Mouse (Mus musculus): ENCODE data around the gene Shld1.

Shld1 gene

GRCm38 (mm10) chr2:132724561-132724960 lies 37.8 kb downstream of the Shld1 start:
- DNase-seq (ENCODE audit: low read depth, low spot score): no peak

GRCm38 (mm10) chr2:132725376-132725905 lies 38.7 kb downstream of the Shld1 start:
- no peak for DNase-seq (ENCODE audit: low read depth, low spot score)

- no peak for DNase-seq (ENCODE audit: low read depth, low spot score)
Observed at GRCm38 (mm10) chr2:132726156-132726555, 39.4 kb downstream of the Shld1 start.

- no peak for DNase-seq (ENCODE audit: low read depth, low spot score)
Observed at GRCm38 (mm10) chr2:132732940-132733339, 46.2 kb downstream of the Shld1 start.

GRCm38 (mm10) chr2:132733603-132734573 lies 47.2 kb downstream of the Shld1 start:
- peak; percentile 63 for DNase-seq (ENCODE audit: low read depth, low spot score)

GRCm38 (mm10) chr2:132738816-132739432 lies 52.2 kb downstream of the Shld1 start:
- DNase-seq (ENCODE audit: low read depth, low spot score): peak; percentile 94

GRCm38 (mm10) chr2:132741862-132742347 lies 55.2 kb downstream of the Shld1 start:
- peak; percentile 93 for DNase-seq (ENCODE audit: low read depth, low spot score)

GRCm38 (mm10) chr2:132744866-132745265 lies 58.1 kb downstream of the Shld1 start:
- peak; percentile 84 for DNase-seq (ENCODE audit: low read depth, low spot score)

GRCm38 (mm10) chr2:132746108-132746507 lies 59.4 kb downstream of the Shld1 start:
- peak; percentile 50 for DNase-seq (ENCODE audit: low read depth, low spot score)

- DNase-seq (ENCODE audit: low read depth, low spot score): peak; percentile 76
Observed at GRCm38 (mm10) chr2:132750726-132751125, 64.0 kb downstream of the Shld1 start.

GRCm38 (mm10) chr2:132751141-132752066 lies 64.7 kb downstream of the Shld1 start:
- peak; percentile 99 for DNase-seq (ENCODE audit: low read depth, low spot score)

GRCm38 (mm10) chr2:132752398-132752797 lies 65.7 kb downstream of the Shld1 start:
- DNase-seq (ENCODE audit: low read depth, low spot score): peak; percentile 26

- DNase-seq (ENCODE audit: low read depth, low spot score): peak; percentile 91
Observed at GRCm38 (mm10) chr2:132753137-132753536, 66.4 kb downstream of the Shld1 start.

GRCm38 (mm10) chr2:132757911-132758310 lies 71.2 kb downstream of the Shld1 start:
- DNase-seq (ENCODE audit: low read depth, low spot score): peak; percentile 93

GRCm38 (mm10) chr2:132770822-132771221 lies 84.1 kb downstream of the Shld1 start:
- no peak for DNase-seq (ENCODE audit: low read depth, low spot score)

- DNase-seq (ENCODE audit: low read depth, low spot score): no peak
Observed at GRCm38 (mm10) chr2:132780978-132781377, 94.2 kb downstream of the Shld1 start, which contains the start of gene Chgb. Chgb (plus strand) TSS chr2:132781278.

- peak; percentile 95 for DNase-seq (ENCODE audit: low read depth, low spot score)
Observed at GRCm38 (mm10) chr2:132781439-132782068, 94.8 kb downstream of the Shld1 start.

- peak; percentile 85 for DNase-seq (ENCODE audit: low read depth, low spot score)
Observed at GRCm38 (mm10) chr2:132784039-132784438, 97.3 kb downstream of the Shld1 start.

- peak; percentile 90 for DNase-seq (ENCODE audit: low read depth, low spot score)
Observed at GRCm38 (mm10) chr2:132793441-132794203, 106.9 kb downstream of the Shld1 start.

GRCm38 (mm10) chr2:132794204-132794586 lies 107.5 kb downstream of the Shld1 start:
- peak; percentile 47 for DNase-seq (ENCODE audit: low read depth, low spot score)
